Mouse (Mus musculus) heart, adult 9 months (tissue): ENCODE measurements around the gene Pnma5.
"Not testable (repeated sequence)": the region's sequence is repeated elsewhere in the genome, so short reads cannot be mapped to it uniquely, and the experiment has no call there.

Experiments used
- DNase-seq, 2 experiments: peaks; one replicate each; pipeline ENCODE4 v3.0.0; 2022; ENCODE audit warnings: low spot score in 2 of 2

Pnma5 gene

GRCm38 (mm10) chrX:73037003-73037402 is at the start of gene Pnma5:
Gene Pnma5, minus strand, starts transcription at chrX:73037103.
- no peak for DNase-seq

DNA sequence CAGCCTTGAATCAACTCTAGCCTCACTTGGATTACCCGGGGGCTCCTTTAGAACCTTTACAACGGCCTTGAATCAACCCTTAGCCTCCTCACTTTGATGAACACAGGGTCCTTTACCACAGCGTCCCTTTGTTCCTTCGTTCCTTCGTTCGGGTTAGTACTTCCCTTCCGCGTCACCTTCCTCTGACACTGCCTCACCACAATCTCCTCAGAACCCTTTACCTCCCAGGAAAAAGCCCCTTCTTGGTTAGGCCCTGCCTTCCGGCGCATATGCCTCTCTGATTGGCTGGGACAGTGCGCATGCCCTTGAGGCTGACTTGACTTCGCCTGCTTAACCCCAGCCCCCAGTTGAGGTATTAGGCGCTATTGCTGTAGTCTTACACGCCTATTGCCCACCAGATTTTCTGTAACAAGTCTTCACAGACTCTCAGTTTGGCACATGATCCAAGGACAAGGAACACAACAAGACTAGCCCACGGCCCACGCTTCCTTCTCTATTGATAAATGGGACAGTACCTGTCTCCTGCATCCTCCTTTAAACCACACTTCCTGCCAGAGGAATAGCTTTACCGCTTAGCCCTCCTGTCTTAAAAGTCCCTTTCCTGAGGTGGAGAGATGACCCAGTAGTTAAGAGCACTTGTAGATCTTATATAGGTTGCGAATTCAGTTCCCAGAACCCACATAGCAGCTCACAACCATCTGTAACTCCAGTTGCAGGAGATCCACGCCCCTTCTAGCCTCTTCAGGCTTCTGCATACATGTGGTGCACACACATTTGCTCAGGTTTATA is 45.6 kb upstream of the Pnma5 start, which contains the start of gene Xlr4a:
TSS of gene Xlr4a (minus strand) at position 212 of the 789 bp plus-strand sequence.
- DNase-seq: not testable (repeated sequence)

DNA sequence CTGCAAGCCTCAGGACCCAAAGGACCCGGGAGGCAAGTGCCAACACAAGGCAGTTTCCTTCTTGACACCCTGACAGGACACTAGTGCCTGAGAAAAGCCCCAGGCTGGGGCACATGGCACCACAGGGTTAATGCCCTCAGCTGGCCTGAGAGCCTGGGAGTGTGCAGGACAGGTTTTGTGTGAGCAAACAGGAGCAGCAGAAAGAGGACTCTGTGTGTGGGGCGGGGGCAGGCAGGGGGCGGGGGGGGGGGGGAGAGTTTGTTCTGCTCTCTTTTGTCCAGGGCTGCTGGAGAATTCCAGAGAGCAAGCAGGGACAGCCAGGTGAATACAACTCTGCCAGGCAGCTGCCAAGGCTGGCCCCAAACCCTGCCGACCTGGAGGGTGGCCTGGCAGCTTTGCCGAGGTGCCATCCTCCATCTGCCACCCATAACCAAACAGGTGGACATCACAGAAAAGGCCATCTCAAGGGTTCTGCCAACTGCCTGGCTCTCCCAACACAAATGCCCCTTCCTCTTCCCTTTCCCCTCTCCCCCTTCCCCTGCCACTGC is 29.9 kb upstream of the Pnma5 start:
- DNase-seq: not testable (repeated sequence)

GRCm38 (mm10) chrX:73064415-73064793 is 27.5 kb upstream of the Pnma5 start, which contains the start of gene Pnma3:
Gene Pnma3, plus strand, starts transcription at chrX:73064787.
- DNase-seq: no peak

DNA sequence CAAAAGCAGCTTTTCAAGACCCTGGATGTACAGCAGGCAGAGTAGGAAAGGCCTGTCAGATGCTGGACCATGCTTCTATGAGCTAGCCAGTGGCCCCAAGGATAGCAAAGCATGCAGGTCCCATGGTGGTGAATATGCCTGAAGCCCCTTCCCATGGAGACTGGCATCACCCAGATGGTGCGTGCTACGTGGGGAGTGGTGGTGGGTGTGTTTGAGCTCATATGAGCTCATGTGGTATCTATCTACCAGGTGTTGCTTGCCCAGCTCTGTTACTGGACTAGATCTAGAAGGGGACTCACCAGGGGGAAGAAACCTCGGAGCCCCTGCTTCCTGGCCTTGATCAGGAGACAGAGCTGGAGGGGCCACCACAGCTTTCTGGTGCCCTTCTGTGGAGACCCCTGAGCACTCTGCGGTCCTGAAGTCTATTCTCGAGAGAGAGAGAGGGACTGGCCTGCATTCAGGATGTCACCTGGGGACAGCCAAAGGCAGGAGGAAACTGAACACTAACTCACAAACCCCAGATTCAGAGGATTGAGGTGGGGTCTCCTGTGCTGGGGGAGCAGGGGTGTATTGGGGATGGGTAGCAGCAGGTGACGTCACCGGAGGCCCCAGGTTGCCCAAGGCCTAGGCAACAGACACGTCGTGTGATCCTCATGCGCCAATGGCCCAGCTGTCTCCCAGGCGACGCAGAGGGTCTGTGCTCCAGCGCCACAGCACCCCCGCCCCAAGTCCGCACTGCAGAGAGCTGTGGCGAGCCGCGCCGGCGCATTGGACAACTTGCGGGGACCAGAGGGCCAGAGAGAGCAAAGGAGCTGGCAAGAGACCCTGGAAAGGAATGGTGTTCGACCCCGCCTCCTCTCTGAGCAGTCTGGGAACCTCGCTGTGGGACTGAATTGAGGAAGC is 26.9 kb upstream of the Pnma5 start:
- no peak for DNase-seq

DNA sequence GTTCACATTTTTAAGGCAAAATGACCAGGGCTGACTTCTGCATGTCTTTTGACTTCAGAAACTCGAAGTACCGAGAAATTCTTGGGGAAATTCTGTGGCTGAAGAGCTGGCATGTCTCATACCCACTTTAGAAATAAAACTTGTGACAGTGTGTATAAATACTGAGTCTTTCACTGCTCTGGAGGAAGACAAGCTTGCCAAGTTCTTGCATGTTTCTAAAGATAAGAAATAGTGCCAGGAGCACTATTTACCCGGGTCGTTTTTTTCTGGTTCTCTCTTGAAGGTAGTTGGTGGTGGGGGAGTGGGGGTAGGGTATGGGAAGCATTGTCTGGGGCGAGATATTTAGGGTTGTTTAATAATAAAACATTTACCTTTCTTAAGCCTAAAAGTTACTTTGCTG is 25.4 kb upstream of the Pnma5 start:
- no peak for DNase-seq

DNA sequence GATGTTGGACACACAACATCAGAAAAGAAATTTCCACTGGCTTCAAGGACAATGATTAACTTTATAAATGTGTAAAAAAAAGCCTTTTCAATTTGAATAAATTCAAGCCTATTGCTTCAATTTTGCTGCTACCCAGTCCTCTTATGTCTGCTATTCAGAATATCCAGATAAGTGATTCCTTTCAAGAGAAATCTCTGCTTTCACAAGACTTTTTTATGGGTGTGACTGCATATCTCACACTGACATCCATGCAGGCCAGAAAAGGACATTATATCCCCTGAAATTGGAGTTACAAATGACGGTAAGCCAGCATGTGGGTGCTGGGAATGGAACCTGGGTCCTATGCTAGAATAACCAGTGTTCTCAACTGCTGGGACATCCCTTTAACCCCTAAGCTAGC is 24.6 kb upstream of the Pnma5 start:
- DNase-seq: no peak

DNA sequence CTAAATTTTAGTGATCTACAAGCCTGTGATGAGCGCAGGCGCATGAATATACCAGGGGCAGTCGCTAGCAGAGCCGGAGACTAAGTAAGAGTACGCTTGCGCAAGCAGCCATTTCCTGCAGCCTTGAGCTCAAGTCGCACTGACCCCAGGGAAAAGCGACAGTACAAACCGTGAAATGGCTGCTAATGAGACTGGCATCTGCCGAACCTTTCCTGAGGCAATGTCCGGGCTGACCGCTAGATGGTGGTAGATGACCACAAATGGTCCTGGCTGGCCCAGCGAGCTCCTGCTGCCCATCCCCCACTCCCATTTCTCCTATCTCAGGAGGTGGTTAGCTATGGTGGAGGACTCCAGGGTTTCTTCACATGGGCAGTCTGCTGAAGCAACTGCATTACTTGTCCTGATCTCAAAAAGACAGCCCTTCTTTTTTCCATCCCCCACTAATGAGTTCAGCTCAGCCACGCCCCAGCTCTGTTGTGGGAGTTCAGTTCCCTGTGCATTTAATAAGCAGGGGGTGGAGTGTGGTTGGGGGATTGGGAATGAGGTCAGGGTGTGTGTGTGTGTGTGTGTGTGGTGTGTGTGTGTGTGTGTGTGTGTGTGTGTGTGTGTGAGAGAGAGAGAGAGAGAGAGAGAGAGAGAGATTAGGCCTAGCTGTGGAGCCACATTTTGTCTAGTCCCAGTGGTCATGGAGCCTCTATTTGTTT is 17.1 kb upstream of the Pnma5 start:
- DNase-seq: peak; percentile 93

GRCm38 (mm10) chrX:73039666-73040065 is 2.8 kb upstream of the Pnma5 start:
- DNase-seq: no peak

DNA sequence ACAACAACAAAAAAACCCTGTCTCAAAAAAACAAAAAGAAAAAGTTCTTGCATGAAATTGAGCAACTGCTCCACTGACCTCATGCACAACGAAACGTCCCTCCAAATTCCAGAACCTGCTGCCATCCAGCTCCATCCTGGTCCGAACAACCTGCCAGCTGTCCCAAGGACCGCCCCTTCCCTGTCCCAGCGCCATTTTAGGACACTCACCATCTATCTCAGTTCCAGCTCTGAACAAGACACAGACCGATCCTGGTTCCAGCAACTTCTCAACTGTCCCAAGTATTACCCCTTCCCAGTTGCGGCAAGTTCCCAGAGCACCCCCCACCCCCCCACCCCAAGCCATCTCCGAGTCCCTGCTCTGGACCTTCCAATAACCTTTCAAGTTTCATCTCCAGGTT is 1.9 kb upstream of the Pnma5 start:
- no peak for DNase-seq

DNA sequence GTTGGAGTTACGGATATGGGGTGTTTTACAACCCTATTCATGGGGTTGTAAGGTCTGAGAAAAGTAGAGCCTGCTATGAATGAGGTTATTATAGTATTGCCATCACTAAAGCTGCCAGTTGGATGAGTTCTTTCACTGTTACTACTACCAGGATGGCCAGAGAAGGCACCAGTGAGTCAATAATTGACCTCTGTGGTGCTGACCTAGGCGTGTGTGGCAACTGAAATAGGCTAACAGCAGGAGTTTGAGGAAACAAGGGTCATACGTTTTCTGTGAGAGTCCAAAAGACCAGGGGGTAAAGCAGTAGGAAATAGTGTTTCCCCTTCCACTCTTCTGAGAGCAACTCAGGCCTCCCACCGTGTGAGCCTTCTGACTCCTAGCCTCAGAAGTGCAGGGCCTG is 24.1 kb downstream of the Pnma5 start:
- DNase-seq: no peak

DNA sequence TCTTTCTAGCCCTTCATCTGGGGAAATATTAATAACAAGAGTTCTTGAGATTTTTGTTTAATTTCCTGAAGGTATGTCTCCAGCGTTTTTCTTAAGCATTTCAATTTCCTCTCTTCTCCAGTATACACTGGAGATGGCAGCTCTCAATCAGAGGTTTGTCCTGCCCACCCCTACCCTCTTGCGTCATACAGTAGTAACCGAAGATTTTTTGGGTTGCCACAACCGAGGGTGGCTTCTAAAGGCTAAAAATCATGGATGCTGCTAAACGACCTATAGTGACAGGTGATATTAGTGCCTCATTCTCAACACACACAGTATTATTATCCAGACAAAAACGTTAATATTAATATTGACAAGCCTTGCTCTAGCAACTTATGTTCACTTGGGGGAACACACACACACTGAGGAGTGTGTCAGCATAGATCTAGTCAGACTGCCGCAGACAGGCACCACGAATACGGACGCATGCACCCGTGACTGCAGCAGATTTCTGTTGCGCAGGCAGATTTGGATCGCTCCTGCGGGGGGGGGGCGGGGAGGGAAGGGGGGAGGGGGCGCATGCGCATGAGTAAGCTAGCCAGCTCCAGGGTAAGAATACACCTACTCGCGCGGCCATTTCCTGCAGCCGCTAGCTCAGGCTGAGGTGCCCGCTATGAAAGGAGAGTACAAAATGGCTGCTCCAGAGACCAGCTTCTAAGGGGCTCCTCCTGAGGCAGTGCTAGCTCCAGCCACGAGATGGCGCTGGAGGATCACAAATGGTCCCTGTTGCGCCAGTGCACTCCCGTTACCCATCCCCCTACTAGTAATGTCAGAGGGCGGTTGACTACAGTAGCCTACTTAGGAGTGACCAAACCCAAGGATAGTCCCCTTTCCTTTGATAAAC is 29.1 kb downstream of the Pnma5 start:
- peak; percentile 93 to 97 for DNase-seq

- no peak for DNase-seq
Observed at GRCm38 (mm10) chrX:73005678-73006077, 31.2 kb downstream of the Pnma5 start.

GRCm38 (mm10) chrX:73003110-73003509 is 33.8 kb downstream of the Pnma5 start:
- no peak for DNase-seq

DNA sequence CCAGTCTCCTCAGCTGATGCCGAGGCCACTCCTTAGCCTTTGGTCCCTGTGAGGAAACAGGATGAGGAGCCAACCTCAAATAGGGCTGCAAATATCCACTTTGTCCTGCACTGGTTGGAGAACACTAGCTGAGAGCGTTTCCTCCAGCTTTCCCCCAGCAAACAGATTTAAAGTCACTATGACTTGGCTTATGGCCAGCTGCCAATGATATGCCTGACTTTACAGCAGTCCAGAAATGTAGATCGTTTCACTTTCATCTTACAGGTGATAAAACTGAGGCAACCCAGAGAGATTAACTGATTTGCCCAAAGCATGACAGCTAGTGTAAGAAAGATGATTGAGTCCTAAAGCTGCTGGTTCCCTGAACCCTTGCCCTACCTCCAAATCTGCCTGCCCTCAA is 41.4 kb downstream of the Pnma5 start:
- no peak for DNase-seq

DNA sequence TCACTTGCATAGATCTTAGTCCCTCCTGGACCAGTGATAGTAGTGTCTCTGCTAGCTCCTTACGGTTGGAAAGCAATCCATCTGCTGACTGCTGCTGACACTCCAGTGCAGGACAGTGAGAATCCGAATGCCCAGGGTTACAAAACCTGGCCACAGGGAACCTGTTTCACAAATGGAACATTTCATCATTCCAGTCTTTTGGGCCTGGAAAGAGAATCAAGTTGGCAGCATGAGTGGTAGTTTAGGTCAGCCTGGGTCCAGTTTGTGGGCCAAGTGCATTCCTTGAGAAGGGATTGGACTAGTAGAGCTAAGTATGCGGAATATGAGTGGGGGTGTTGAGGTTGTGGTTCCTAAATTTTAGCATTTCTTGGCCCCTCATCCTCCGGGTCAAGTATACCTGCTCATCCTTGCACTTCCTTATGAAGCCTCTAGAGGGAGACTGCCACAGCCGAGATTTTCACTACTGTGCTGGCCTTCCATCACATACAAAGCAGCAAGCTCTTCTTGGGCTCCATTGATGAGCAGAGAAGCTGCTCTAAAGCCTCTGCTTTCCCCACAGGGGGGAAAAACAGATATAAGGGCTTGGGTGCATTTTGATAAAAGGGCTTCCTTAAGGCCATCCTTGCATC is 44.5 kb downstream of the Pnma5 start:
- DNase-seq: no peak

- no peak for DNase-seq
Observed at GRCm38 (mm10) chrX:72990581-72990980, 46.3 kb downstream of the Pnma5 start.

- DNase-seq: no peak
Observed at GRCm38 (mm10) chrX:72988431-72988830, 48.5 kb downstream of the Pnma5 start.

DNA sequence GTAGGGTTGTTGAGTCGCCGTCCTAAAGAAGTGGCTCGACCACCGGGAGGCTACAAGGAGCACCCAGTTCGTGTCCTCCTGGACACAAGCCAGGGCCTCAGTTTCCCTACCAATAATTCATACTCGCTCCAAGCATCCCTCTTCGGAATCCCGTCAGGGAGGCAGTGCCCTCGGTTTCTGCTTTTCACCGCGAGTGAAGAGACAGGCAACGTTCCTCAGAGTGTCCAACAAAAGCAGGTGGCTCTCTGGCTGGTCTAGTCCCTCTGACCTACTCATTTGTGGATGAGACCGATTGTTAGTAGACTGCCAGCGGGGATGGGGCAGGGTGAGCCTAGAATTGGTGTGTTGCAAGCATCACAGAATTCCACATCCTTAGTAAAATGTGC is 49.4 kb downstream of the Pnma5 start:
- DNase-seq: no peak

DNA sequence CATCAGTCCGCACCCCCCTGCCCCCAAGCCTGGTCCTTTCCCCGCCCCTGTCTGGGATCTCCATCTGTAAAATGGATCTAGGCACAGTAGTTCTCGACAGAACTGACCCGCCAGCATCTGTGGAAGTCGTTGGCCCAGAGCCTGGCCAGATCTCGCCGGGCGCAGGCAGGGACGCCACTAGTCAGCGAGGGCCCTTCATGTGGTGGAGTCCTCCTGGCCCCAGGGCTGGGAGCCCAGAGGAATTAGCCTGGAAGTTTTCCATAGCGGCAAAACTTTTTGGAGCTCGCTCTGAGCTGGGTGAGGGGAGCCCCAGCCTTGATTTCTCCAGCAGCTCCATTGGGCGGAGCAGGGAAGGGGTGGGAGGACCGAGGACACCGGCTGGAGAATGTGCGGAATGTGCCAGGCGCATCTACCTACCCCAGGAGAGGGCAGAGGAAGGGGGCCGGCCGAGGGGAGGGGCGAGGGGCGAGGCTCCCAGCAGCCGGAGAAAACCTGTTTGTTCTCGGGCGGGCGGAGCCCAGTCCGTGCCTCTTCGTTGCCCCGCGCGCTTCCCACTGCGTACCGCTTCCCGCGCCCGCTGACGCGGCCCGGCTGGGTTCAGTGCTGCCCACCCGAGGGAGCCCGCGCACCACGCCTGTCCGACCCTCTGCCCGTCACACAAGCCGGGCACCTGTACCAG is 49.9 kb downstream of the Pnma5 start, which contains the start of gene Zfp185:
TSS of gene Zfp185 (plus strand) at position 499 of the 679 bp plus-strand sequence.
- DNase-seq: peak; percentile 41 to 50
